Mouse (Mus musculus): Measurements from ENCODE around the gene Nuak1. TPM values are rescaled to one million over a fixed set of nuclear protein-coding genes. Genes with fewer than 3 reads are reported as not detected.

Nuak1 gene
- polyA plus RNA-seq, 1 experiment from 2014 or later = 4.9 TPM

- Histone ChIP-seq H3K4me3 (replicated peaks; ENCODE audit: low read length) (no peak overlapping the region), H3K36me3 (replicated peaks; ENCODE audit: control insufficient read depth, insufficient read depth) (peaks cover 3% of the 10 kb centered on the region; the same call in 1 of the 2 replicates), H3K27me3 (ENCODE audit: control insufficient read depth, insufficient read depth, low read length) (no peaks in the 10 kb centered on the region), H3K4me2 (replicated peaks) (peak overlapping the region; percentile 26), H3K27ac (peak overlapping the region; percentile 29; the same call in 1 of the 2 replicates), H3K4me1 (replicated peaks; ENCODE audit: control insufficient read depth, insufficient read depth, low read length) (peaks cover 50% of the 10 kb centered on the region), H3K9me3 (ENCODE audit: control insufficient read depth, low read length) (no peaks in the 10 kb centered on the region), H3K9ac (0 out of 2 replicates have a peak overlapping the region, but pooled peaks have one; percentile 17)
- whole genome bisulfite sequencing = 20% methylated on average over 14 of the region's 14 CpGs
- DNase-seq (ENCODE audit: low spot score) (no peak), ATAC-seq (ENCODE audit: low FRiP score) (no peak)
These were observed 48.2 kb downstream of the Nuak1 start for GRCm38 (mm10) chr10:84392027-84392722.

- Histone ChIP-seq H3K36me3 (replicated peaks; ENCODE audit: control insufficient read depth, insufficient read depth) (peaks cover 3% of the 10 kb centered on the region; the same call in 1 of the 2 replicates), H3K27me3 (ENCODE audit: control insufficient read depth, insufficient read depth, low read length) (no peaks in the 10 kb centered on the region), H3K9ac (no peak overlapping the region), H3K4me1 (replicated peaks; ENCODE audit: control insufficient read depth, insufficient read depth, low read length) (peaks cover 62% of the 10 kb centered on the region), H3K4me2 (replicated peaks) (no peak overlapping the region), H3K27ac (no peak overlapping the region), H3K9me3 (ENCODE audit: control insufficient read depth, low read length) (no peaks in the 10 kb centered on the region), H3K4me3 (replicated peaks; ENCODE audit: low read length) (no peak overlapping the region)
- no peak for ATAC-seq (ENCODE audit: low FRiP score)
- WGBS = 42% methylated on average over 5 of the region's 5 CpGs
- DNase-seq (ENCODE audit: low spot score) = no peak
These were observed 50.7 kb downstream of the Nuak1 start for GRCm38 (mm10) chr10:84389707-84390106.

- no peak overlapping the region for H3K4me3 ChIP-seq (replicated peaks; ENCODE audit: low read length)
- peaks cover 3% of the 10 kb centered on the region; the same call in 1 of the 2 replicates for H3K36me3 ChIP-seq (replicated peaks; ENCODE audit: control insufficient read depth, insufficient read depth)
- H3K4me1 ChIP-seq (replicated peaks; ENCODE audit: control insufficient read depth, insufficient read depth, low read length) = peaks cover 60% of the 10 kb centered on the region
- 25% methylated on average over 22 of the region's 22 CpGs for WGBS
- H3K27me3 ChIP-seq (ENCODE audit: control insufficient read depth, insufficient read depth, low read length) = no peaks in the 10 kb centered on the region
- no peak overlapping the region for H3K4me2 ChIP-seq (replicated peaks)
- DNase-seq (ENCODE audit: low spot score) (no peak), ATAC-seq (ENCODE audit: low FRiP score) (no peak)
- peak overlapping the region; percentile 45; the same call in 1 of the 2 replicates for H3K27ac ChIP-seq
- H3K9me3 ChIP-seq (ENCODE audit: control insufficient read depth, low read length) = no peaks in the 10 kb centered on the region
- H3K9ac ChIP-seq = 0 out of 2 replicates have a peak overlapping the region, but pooled peaks have one; percentile 0
These were observed 51.8 kb downstream of the Nuak1 start for GRCm38 (mm10) chr10:84388357-84389141.

- Histone ChIP-seq H3K27ac (no peak overlapping the region), H3K27me3 (ENCODE audit: control insufficient read depth, insufficient read depth, low read length) (no peaks in the 10 kb centered on the region), H3K9ac (no peak overlapping the region), H3K4me1 (replicated peaks; ENCODE audit: control insufficient read depth, insufficient read depth, low read length) (peaks cover 56% of the 10 kb centered on the region), H3K9me3 (ENCODE audit: control insufficient read depth, low read length) (no peaks in the 10 kb centered on the region), H3K4me3 (replicated peaks; ENCODE audit: low read length) (no peak overlapping the region), H3K4me2 (replicated peaks) (no peak overlapping the region), H3K36me3 (replicated peaks; ENCODE audit: control insufficient read depth, insufficient read depth) (peaks cover 3% of the 10 kb centered on the region; the same call in 1 of the 2 replicates)
- no peak for ATAC-seq (ENCODE audit: low FRiP score)
- 17% methylated on average over 4 of the region's 4 CpGs for WGBS
- no peak for DNase-seq (ENCODE audit: low spot score)
These were observed 53.1 kb downstream of the Nuak1 start for GRCm38 (mm10) chr10:84387338-84387737.

- Histone ChIP-seq H3K36me3 (replicated peaks; ENCODE audit: control insufficient read depth, insufficient read depth) (peaks cover 3% of the 10 kb centered on the region; the same call in 1 of the 2 replicates), H3K4me2 (replicated peaks) (no peak overlapping the region), H3K9ac (no peak overlapping the region), H3K27me3 (ENCODE audit: control insufficient read depth, insufficient read depth, low read length) (no peaks in the 10 kb centered on the region), H3K27ac (no peak overlapping the region), H3K4me1 (replicated peaks; ENCODE audit: control insufficient read depth, insufficient read depth, low read length) (peaks cover 54% of the 10 kb centered on the region), H3K9me3 (ENCODE audit: control insufficient read depth, low read length) (no peaks in the 10 kb centered on the region), H3K4me3 (replicated peaks; ENCODE audit: low read length) (no peak overlapping the region)
- ATAC-seq (ENCODE audit: low FRiP score) (no peak), DNase-seq (ENCODE audit: low spot score) (no peak)
- WGBS = 55% methylated on average over 13 of the region's 13 CpGs
These were observed 53.7 kb downstream of the Nuak1 start for GRCm38 (mm10) chr10:84386625-84387242.

GRCm38 (mm10) chr10:84386214-84386613, 54.2 kb downstream of the Nuak1 start:
- H3K27ac ChIP-seq = no peak overlapping the region
- no peaks in the 10 kb centered on the region for H3K27me3 ChIP-seq (ENCODE audit: control insufficient read depth, insufficient read depth, low read length)
- H3K4me1 ChIP-seq (replicated peaks; ENCODE audit: control insufficient read depth, insufficient read depth, low read length) = peaks cover 54% of the 10 kb centered on the region
- H3K9ac ChIP-seq = no peak overlapping the region
- ATAC-seq (ENCODE audit: low FRiP score) (no peak), DNase-seq (ENCODE audit: low spot score) (no peak)
- peaks cover 1% of the 10 kb centered on the region; the same call in 1 of the 2 replicates for H3K36me3 ChIP-seq (replicated peaks; ENCODE audit: control insufficient read depth, insufficient read depth)
- no peak overlapping the region for H3K4me3 ChIP-seq (replicated peaks; ENCODE audit: low read length)
- 47% methylated on average over 3 of the region's 3 CpGs for WGBS
- no peaks in the 10 kb centered on the region for H3K9me3 ChIP-seq (ENCODE audit: control insufficient read depth, low read length)
- H3K4me2 ChIP-seq (replicated peaks) = no peak overlapping the region

DNA sequence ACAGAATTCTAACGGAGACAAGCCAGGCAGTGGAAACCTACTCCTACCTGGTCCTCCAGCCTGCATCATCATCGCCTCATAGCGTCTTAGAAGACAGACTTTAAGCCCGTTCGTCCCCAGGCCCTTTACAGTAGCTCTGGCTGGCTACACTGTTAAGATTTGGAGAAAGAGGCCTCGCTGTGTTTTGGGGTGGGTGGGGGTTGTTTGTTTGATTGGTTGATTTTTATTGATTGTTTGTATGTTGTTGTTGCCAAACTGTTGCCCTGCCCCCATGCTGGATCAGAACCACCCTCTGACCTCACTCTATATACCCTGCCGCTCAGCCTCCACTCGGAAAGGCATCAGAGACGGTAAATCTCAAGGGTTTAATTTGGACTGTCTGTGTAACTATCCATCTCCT, 55.6 kb downstream of the Nuak1 start:
- ATAC-seq (ENCODE audit: low FRiP score) = no peak
- no peaks in the 10 kb centered on the region for H3K9me3 ChIP-seq (ENCODE audit: control insufficient read depth, low read length)
- H3K4me3 ChIP-seq (replicated peaks; ENCODE audit: low read length) = no peak overlapping the region
- WGBS = 72% methylated on average over 9 of the region's 9 CpGs
- no peaks in the 10 kb centered on the region for H3K27me3 ChIP-seq (ENCODE audit: control insufficient read depth, insufficient read depth, low read length)
- no peaks in the 10 kb centered on the region for H3K36me3 ChIP-seq (replicated peaks; ENCODE audit: control insufficient read depth, insufficient read depth)
- H3K9ac ChIP-seq = no peak overlapping the region
- H3K4me1 ChIP-seq (replicated peaks; ENCODE audit: control insufficient read depth, insufficient read depth, low read length) = peaks cover 54% of the 10 kb centered on the region
- no peak overlapping the region for H3K27ac ChIP-seq
- no peak overlapping the region for H3K4me2 ChIP-seq (replicated peaks)
- no peak for DNase-seq (ENCODE audit: low spot score)

DNA sequence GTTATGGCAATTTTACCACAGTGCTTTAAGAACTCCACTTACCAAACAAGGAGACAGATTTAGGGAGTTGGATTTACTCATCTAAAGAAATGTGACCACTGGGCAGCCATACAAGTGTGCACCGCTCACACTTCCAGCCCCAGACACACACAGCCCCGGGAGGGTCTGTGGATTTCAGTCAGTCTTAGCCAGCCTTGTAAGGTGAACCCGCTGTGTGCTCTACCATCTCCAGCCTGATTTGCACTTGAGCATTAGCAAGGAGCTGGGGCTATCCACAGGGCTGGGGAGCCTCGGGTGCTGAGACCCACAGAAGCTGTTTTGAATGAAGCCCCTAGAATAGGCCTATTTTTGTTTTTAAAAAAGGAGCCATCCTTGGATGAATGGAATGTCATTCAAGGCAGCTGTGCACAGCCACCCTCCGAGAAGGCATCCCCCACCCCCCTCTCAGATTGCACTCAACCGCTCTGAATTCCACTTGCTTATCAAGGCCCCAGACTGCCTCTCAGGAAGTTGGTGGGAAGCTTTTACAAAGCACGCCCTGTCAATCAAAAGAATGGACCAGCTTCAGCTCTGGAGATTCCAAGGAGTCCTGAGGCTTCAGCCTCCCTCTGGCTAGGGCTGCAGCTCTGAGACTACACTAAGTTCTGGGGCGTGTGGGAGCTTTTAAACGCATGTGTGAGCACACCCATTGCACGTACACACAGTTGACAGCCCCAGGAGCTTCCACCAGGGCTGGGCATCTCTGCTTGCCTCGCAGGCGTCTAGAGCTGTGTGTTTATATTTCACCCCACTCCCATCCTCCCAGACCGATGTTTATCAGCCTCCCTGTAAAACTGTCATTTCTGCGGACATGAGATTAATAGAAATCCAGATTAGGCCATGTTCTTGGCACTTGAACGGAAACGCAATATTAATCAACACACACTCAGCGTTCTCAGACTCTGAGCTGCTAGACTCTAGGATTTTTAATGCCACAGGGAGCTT, 57.2 kb downstream of the Nuak1 start:
- no peak for DNase-seq (ENCODE audit: low spot score)
- Histone ChIP-seq H3K9me3 (ENCODE audit: control insufficient read depth, low read length) (no peaks in the 10 kb centered on the region), H3K4me1 (replicated peaks; ENCODE audit: control insufficient read depth, insufficient read depth, low read length) (peaks cover 39% of the 10 kb centered on the region), H3K27ac (peak overlapping the region; percentile 38; the same call in 1 of the 2 replicates), H3K27me3 (ENCODE audit: control insufficient read depth, insufficient read depth, low read length) (no peaks in the 10 kb centered on the region), H3K4me2 (replicated peaks) (no peak overlapping the region), H3K9ac (no peak overlapping the region), H3K4me3 (replicated peaks; ENCODE audit: low read length) (no peak overlapping the region), H3K36me3 (replicated peaks; ENCODE audit: control insufficient read depth, insufficient read depth) (no peaks in the 10 kb centered on the region; the same call in 1 of the 2 replicates)
- ATAC-seq (ENCODE audit: low FRiP score) = peak; percentile 47
- WGBS = 13% methylated on average over 17 of the region's 17 CpGs

All from hindbrain, embryonic 14.5 days (tissue).